Mouse (Mus musculus): ENCODE measurements at regions not wholly inside any gene's neighbourhood (a gene's known extent, or its start where the extent isn't known, plus 50 kb on each side); places are given as distances from the start of the nearest gene placed in this dataset.

GRCm38 (mm10) chr8:126833006-126833405 lies 112.6 kb downstream of the Tomm20 start:
- no peak overlapping the region for H3K4me3 ChIP-seq
- TF ChIP-seq CTCF (IDR thresholded peaks at IDR 0.05) (no peak), POLR2A (IDR thresholded peaks at IDR 0.05; ENCODE audit: insufficient read depth, low read depth, low read length) (no peak), EP300 (IDR thresholded peaks at IDR 0.05; ENCODE audit: insufficient read depth, low read depth, low read length) (no peak)
- peaks cover 42% of the 10 kb centered on the region for H3K4me1 ChIP-seq (ENCODE audit: control insufficient read depth, insufficient read depth, low read length)
- H3K9ac ChIP-seq (ENCODE audit: low read depth, low read length), result peak overlapping the region; percentile 17; the same call in 1 of the 2 replicates
- H3K36me3 ChIP-seq (ENCODE audit: control insufficient read depth, insufficient read depth, low read length), result peaks cover 2% of the 10 kb centered on the region
- 28% methylated on average over 5 of the region's 5 CpGs for WGBS
- DNase-seq, result no peak
- peak overlapping the region; percentile 87 for H3K27ac ChIP-seq
- H3K27me3 ChIP-seq (ENCODE audit: control insufficient read depth, insufficient read depth, low read length), result no peaks in the 10 kb centered on the region
- intact Hi-C loops (cut with DNase I), result no loop called here
- H3K79me2 ChIP-seq (replicated peaks; ENCODE audit: control insufficient read depth, insufficient read depth, low read length), result no peaks in the 10 kb centered on the region

GRCm38 (mm10) chr8:126832163-126832978 lies 113.3 kb downstream of the Tomm20 start:
- DNase-seq, result peak; percentile 67 to 84
- H3K9ac ChIP-seq (ENCODE audit: low read depth, low read length), result no peak overlapping the region
- no peaks in the 10 kb centered on the region for H3K36me3 ChIP-seq (ENCODE audit: control insufficient read depth, insufficient read depth, low read length)
- H3K4me3 ChIP-seq, result no peak overlapping the region
- no peaks in the 10 kb centered on the region for H3K79me2 ChIP-seq (replicated peaks; ENCODE audit: control insufficient read depth, insufficient read depth, low read length)
- no peaks in the 10 kb centered on the region for H3K27me3 ChIP-seq (ENCODE audit: control insufficient read depth, insufficient read depth, low read length)
- WGBS, result 64% methylated on average over 12 of the region's 12 CpGs
- intact Hi-C loops (cut with DNase I), result no loop called here
- peak overlapping the region; percentile 87 for H3K27ac ChIP-seq
- 0 out of 2 replicates have a peak, but pooled peaks have one; percentile 43 for TF ChIP-seq EP300 (IDR thresholded peaks at IDR 0.05; ENCODE audit: insufficient read depth, low read depth, low read length)
- TF ChIP-seq POLR2A (IDR thresholded peaks at IDR 0.05; ENCODE audit: insufficient read depth, low read depth, low read length), result no peak
- peaks cover 44% of the 10 kb centered on the region for H3K4me1 ChIP-seq (ENCODE audit: control insufficient read depth, insufficient read depth, low read length)

- Histone ChIP-seq H3K4me1 (ENCODE audit: control insufficient read depth, insufficient read depth, low read length) (peaks cover 50% of the 10 kb centered on the region), H3K27ac (peak overlapping the region; percentile 87), H3K27me3 (ENCODE audit: control insufficient read depth, insufficient read depth, low read length) (no peaks in the 10 kb centered on the region), H3K36me3 (ENCODE audit: control insufficient read depth, insufficient read depth, low read length) (no peaks in the 10 kb centered on the region; the same call in 1 of the 2 replicates), H3K9ac (ENCODE audit: low read depth, low read length) (no peak overlapping the region), H3K4me3 (no peak overlapping the region), H3K79me2 (replicated peaks; ENCODE audit: control insufficient read depth, insufficient read depth, low read length) (no peaks in the 10 kb centered on the region)
- WGBS, result 72% methylated on average over 16 of the region's 16 CpGs
- DNase-seq, result peak in 1 of 2 experiments; percentile 28
- TF ChIP-seq EP300 (IDR thresholded peaks at IDR 0.05; ENCODE audit: insufficient read depth, low read depth, low read length), result no peak
- intact Hi-C loops (cut with DNase I), result no loop called here
Observed at GRCm38 (mm10) chr8:126831312-126832162, 114.1 kb downstream of the Tomm20 start.

- Histone ChIP-seq H3K79me2 (replicated peaks; ENCODE audit: control insufficient read depth, insufficient read depth, low read length) (no peaks in the 10 kb centered on the region), H3K4me1 (ENCODE audit: control insufficient read depth, insufficient read depth, low read length) (peaks cover 54% of the 10 kb centered on the region), H3K4me3 (no peak overlapping the region), H3K9ac (ENCODE audit: low read depth, low read length) (no peak overlapping the region), H3K27me3 (ENCODE audit: control insufficient read depth, insufficient read depth, low read length) (no peaks in the 10 kb centered on the region), H3K36me3 (ENCODE audit: control insufficient read depth, insufficient read depth, low read length) (peaks cover 3% of the 10 kb centered on the region; the same call in 1 of the 2 replicates), H3K27ac (peak overlapping the region; percentile 36)
- intact Hi-C loops (cut with DNase I), result no loop called here
- WGBS, result 70% methylated on average over 5 of the region's 5 CpGs
- TF ChIP-seq POLR2A (IDR thresholded peaks at IDR 0.05; ENCODE audit: insufficient read depth, low read depth, low read length), result no peak
- no peak for TF ChIP-seq EP300 (IDR thresholded peaks at IDR 0.05; ENCODE audit: insufficient read depth, low read depth, low read length)
- no peak for TF ChIP-seq CTCF (IDR thresholded peaks at IDR 0.05)
- DNase-seq, result no peak
Observed at GRCm38 (mm10) chr8:126830242-126830530, 115.5 kb downstream of the Tomm20 start.

DNA sequence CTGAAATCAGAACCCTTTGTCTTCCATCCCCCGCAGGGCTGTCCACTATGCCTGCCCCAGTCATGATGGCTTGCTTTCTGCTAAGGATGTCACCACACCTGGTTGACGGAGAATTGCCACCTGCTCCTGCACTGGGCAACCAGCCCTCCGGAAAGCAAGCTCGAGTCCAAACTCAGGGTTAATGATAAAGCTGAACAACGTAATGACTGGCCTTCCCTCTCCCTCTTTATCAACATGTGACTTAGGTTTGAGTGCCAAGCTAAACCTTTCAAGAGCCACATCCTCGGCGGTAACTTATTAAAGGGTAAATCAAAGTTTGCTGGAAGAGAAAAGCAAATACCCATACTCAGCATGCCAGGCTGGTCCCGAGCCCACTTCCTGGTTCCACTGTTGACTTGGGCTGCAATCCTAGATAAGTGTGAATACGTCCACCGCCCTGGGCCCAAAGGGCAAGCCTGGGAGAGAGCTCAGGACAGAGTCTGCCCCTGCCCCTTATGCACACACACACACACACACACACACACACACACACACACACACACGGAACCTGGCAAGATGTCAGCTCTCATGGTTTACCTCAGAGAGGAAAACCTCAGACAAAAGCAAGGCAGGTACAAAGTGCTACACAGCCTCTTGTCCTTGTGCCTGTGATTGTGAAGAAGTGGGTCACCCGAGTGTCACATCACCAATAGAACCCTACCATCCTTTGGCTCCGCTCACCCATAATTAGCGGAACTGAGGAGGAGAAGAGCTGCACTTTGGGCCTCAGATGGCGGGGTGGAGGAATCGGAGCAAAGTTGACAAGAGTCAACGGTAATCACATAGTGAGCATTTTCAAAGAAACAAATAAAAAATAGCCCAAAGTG lies 116.0 kb downstream of the Tomm20 start:
- no peak overlapping the region for H3K9ac ChIP-seq (ENCODE audit: low read depth, low read length)
- H3K27ac ChIP-seq, result peak overlapping the region; percentile 36
- TF ChIP-seq CTCF (IDR thresholded peaks at IDR 0.05) (no peak), POLR2A (IDR thresholded peaks at IDR 0.05; ENCODE audit: insufficient read depth, low read depth, low read length) (no peak), EP300 (IDR thresholded peaks at IDR 0.05; ENCODE audit: insufficient read depth, low read depth, low read length) (no peak)
- H3K79me2 ChIP-seq (replicated peaks; ENCODE audit: control insufficient read depth, insufficient read depth, low read length), result no peaks in the 10 kb centered on the region
- no peaks in the 10 kb centered on the region for H3K27me3 ChIP-seq (ENCODE audit: control insufficient read depth, insufficient read depth, low read length)
- peaks cover 57% of the 10 kb centered on the region for H3K4me1 ChIP-seq (ENCODE audit: control insufficient read depth, insufficient read depth, low read length)
- H3K36me3 ChIP-seq (ENCODE audit: control insufficient read depth, insufficient read depth, low read length), result peaks cover 3% of the 10 kb centered on the region; the same call in 1 of the 2 replicates
- intact Hi-C loops (cut with DNase I), result no loop called here
- 50% methylated on average over 17 of the region's 17 CpGs for WGBS
- no peak overlapping the region for H3K4me3 ChIP-seq
- DNase-seq, result peak in 1 of 2 experiments; percentile 46

All from heart, adult 2 months (tissue).